Mouse (Mus musculus): ENCODE measurements around the gene Cdc34. TPM values are rescaled to one million over a fixed set of nuclear protein-coding genes. Genes with fewer than 3 reads are reported as not detected.

Cdc34 gene
- polyA plus RNA-seq (2012; rRNA removed) = 96.3 and 111 TPM in 2 replicates

DNA sequence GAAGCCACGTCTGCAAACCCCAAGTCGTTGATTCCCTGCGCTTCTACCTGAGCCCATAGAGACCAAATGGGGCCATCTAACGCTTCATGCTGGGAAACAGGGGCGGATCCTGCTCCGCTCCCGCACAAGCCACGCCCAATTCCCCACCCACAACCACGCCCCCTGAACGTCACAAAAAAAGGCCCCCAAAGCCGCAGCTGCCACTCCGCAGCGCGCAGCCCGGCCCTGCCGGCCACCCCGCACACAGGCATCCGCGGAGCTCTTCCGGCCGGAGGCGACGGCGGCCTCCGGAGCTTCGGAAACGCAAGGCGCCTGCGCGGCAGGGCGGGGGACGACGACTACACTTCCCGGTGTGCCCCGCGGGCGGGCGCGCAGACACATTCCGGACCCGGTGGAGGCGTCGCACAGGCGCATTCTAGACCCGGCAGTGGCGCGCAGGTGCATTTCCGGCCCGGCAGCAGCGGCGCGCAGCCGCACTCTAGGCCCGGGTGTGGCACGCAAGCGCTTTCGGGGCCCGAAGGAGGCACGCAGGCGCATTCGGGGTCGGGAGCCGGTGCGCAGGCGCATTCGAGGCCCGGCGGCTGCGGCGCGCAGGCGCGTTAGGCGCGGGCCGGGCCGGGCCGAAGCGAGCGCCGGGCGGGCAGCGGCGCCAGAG lies at the start of gene Cdc34:
TSS of gene Cdc34 (plus strand) at position 605 of the 655 bp plus-strand sequence.
- peak; percentile 98 to 100 for DNase-seq (ENCODE audit: extremely low spot score in 1 of 2, low spot score in 1 of 2)

GRCm38 (mm10) chr10:79633006-79633777 lies 48.8 kb upstream of the Cdc34 start:
- peak in 1 of 2 experiments; percentile 64 for DNase-seq (ENCODE audit: extremely low spot score in 1 of 2, low spot score in 1 of 2)

DNA sequence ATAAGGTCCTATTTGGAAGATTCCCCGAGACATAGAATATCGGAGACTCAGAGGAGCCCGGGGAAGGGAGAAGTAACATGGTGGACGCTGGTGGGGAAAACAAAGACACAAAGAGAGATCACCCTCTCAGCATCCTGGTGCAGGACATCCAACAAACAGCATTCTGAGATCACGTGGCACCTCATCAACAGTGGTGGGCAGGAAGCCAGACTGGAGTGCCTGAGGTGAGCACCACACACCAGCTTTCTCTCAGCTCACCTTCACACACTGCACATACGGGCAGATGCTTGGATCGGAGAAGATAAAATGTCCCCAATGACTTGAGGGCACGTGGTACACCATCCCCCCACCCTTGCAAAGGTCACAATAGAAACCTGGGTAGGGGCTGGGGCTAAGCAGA lies 45.7 kb upstream of the Cdc34 start:
- DNase-seq (ENCODE audit: extremely low spot score in 1 of 2, low spot score in 1 of 2) = no peak

DNA sequence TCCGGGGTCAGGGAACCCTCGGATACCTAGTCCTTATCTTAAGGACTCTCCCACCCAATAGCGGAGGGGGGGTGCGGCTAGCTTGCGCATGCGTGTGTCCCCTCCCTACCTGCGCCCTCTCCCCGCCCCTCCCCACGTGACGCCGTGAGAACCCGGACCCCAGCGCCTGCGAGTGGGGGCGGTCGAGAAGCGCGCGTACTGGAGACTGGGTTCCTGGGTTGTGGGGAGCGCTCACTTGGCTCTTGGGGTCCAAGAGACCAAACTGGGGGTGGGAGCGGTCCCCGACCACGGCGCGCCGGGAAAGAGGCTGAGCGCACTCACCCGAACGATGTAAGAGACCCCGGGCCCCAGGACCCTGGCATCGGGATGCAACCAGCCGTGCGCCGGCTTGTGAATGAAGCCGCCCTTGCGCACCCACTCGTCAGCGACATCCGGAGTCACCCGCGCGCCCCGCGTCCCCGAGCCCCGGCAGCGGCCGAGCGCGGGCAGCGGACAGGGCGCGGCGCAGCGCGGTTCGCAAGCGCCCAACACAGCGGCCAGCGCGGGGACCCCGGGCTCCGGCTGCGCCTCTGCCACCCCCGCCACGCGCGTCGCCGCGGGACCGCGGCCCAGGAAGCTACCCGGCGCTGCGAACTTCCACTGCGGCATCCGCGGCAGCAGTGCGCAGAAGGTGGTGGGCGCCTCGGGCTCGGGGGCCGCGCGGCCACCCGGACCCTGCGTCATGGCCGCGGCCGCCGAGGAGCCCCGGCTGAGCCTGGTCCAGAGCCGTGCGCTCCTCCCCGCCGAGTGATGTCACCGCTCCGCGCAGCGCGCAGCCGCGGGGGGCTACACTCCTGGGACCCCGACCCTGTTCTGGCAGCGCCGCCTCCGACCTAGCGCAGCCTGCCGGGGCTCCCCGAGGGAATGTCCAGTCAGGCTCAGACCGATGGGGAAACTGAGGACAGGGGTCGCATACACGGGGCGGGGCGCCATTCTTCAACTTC lies 44.6 kb upstream of the Cdc34 start, which contains the start of gene Shc2:
TSS of gene Shc2 (minus strand) at position 791 of the 983 bp plus-strand sequence.
- peak; percentile 62 to 87 for DNase-seq (ENCODE audit: extremely low spot score in 1 of 2, low spot score in 1 of 2)

DNA sequence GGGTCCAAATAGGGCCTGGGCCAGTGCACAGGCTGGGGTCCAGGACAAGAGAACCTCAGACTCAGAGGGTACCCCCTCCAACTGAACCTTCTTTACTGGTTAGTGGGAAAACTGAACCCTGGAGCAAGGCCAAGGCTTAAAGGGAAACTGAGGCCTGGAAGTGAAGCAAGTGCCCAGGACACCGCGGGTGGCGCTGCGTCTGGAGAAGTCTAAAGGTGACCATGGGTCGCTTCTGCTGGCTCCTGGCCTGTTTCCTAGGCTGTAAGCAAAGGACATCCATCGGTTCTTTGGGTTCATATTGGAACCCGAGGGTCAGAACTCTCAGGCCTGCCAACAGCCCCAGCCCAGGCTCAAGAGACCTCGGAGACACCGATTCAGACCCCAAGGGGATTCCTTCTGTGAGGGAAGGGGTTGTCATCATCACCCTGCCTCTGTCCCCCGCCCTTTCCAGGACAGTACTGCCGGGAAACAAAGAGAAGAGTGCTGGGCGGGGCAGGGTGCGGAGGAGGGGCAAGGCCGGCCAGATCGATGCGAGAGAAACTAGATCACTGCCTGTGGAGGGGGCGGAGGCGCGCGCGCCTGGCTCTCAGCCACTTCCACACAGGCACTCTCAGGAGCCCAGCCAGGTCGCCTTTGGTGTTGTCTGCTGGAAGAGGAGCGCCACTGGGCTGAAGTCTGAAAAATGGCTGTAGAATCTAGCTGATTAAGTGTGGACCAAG lies 43.4 kb upstream of the Cdc34 start:
- DNase-seq (ENCODE audit: extremely low spot score in 1 of 2, low spot score in 1 of 2) = peak in 1 of 2 experiments; percentile 68

DNA sequence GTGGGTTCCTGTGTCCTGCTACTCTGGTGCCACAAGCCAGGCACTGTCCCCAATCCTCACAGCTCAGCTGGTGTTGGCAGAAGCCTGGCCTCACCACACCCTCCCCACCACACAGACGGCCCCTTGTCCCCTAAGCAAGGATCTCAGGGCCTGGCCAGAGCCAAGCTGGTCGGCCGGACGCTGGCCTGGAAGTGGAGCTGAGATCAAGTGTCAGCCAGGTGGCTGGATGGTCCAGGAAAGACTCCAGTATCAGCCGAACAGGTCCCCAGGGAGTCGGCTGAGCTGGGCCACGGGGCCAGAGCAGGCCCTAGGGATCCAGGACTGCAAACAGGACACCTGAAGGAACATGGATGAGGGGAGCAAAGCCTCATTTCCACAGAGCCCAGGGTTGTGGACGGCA lies 36.3 kb upstream of the Cdc34 start, which contains the start of gene Odf3l2:
TSS of gene Odf3l2 (minus strand) at position 28 of the 400 bp plus-strand sequence.
- DNase-seq (ENCODE audit: extremely low spot score in 1 of 2, low spot score in 1 of 2) = no peak

DNA sequence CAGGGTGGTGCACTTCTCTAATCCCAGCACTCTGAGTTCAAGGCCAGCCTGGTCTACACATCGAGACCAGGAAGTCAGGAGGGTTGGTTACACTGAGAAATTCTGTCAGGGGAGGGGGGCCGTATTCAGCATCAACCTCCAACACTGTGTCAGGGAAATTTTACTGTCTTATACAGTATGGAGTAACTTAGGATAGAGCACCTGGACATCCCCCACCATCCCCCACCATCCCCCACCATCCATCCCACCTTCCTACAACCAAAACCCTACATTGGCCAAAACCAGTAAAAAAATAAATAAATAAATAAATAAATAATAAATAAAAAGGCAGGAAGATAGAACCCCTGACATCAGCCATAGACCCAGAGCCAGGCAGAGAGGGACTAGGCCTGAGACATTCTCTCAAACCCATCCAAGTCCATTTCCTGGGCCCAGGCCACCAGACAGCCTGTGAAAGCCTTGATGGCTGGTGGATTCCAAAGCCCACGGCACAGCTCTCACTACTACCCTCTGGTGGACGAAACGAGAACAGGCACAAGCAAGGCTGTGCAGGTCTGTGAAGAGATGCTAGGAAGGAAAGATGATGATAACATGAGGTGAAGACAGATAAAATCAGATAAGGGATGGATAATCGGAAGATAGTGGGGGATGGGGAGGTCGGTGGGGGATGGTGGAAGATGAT lies 32.8 kb upstream of the Cdc34 start:
- DNase-seq (ENCODE audit: extremely low spot score in 1 of 2, low spot score in 1 of 2) = peak in 1 of 2 experiments; percentile 91

DNA sequence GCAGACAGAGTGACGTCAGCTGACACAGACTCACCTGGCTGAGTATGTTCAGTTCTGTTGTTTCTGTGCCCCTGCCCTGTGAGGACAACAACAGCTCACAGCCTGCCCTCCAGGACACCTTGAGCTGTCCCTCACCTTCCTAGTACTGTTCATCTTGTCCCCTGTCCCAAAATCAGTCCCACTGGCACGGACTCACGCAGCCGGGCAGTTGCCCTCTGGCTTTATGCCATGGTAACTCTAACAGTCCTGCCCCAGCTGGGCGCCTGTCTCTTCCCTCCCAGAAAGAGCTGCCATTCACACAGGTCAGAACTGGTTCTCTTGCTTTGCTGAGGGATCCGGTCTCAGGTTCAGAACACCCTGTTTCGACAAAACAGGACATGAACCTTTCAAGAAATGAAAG lies 29.2 kb upstream of the Cdc34 start:
- DNase-seq (ENCODE audit: extremely low spot score in 1 of 2, low spot score in 1 of 2) = no peak

- peak in 1 of 2 experiments; percentile 47 for DNase-seq (ENCODE audit: extremely low spot score in 1 of 2, low spot score in 1 of 2)
These were observed 27.0 kb upstream of the Cdc34 start for GRCm38 (mm10) chr10:79654946-79655395.

- DNase-seq (ENCODE audit: extremely low spot score in 1 of 2, low spot score in 1 of 2) = no peak
These were observed 23.2 kb upstream of the Cdc34 start for GRCm38 (mm10) chr10:79658829-79659228.

DNA sequence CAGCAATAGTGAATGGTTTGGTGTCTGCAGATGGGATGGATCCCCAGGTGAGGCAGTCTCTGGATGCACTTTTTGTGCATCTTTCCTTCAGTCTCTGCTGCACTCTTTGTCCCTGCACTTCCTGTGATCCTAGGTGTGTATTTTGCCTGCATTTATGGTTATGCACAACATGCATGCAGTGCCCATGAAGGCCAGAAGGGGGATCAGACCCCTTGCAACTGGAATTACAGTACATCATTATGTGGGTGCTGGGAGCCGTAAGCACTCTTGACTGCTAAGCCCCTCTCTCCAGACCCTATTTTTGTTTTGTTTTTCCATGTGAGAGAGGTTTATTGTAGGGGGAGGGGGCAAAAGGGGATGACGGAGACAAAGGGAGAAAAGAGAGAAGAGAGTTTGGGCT lies 21.7 kb upstream of the Cdc34 start:
- DNase-seq (ENCODE audit: extremely low spot score in 1 of 2, low spot score in 1 of 2) = no peak

DNA sequence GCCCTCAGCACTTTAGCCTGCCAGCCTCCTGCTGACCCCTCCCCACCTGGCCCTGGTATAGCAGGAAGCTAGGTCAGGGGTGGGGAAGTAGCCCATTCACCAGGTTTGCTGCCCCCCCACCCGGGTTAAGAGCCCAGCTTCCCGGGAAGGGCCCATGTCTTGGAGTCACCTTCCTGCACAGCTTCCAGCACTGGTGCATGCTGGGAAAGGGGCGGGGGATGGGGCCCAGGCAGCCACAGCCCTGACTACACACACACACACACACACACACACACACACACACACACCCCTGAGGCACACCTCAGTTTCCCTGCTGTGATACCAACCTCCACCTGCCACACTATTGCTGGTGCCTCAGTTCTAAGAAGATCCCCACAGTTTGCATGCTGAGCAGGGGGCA lies 20.1 kb upstream of the Cdc34 start:
- DNase-seq (ENCODE audit: extremely low spot score in 1 of 2, low spot score in 1 of 2) = no peak

DNA sequence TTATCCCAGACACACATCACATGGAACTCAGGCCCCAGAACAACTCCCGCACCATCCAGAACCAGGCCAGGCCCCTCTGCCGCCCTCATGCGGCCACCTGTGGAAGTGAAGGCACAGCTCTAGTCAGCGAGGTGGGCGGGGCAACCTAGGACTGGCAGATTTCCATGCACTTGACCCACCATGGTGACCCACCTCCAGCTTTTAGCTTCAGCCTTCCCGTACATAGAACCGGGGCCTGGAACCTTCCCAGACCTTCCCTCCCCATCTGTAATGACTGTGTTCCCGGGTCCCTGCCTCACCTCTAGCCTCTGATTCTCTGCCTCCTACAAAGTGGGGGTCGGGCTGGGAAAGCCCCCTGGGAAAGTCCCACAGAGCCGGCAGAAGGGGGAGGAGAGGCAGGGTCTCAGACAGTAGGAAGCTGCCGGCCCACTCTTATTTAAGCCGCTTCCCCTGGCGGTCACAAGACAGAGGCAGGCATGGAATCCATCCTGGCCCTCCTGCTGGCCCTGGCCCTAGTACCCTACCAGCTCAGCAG lies 17.8 kb upstream of the Cdc34 start, which contains the start of gene Madcam1:
TSS of gene Madcam1 (plus strand) at position 429 of the 535 bp plus-strand sequence.
- DNase-seq (ENCODE audit: extremely low spot score in 1 of 2, low spot score in 1 of 2) = peak in 1 of 2 experiments; percentile 79

DNA sequence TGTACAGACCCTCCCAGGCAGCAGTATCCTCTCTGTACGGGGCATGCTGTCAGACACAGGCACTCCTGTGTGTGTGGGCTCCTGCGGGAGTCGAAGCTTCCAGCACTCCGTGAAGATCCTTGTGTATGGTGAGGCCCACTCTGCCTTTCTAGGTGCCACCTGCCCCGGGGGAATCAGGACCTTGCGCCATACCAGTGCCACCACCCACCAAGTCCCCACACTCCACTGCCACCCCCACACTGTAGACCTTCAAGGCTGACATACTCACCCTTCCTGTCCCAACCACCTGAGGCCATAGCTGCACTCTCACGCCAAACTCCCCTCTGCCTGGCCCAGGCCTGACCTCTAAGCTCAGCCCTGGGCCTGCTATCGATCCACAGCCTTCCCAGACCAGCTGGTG lies 16.9 kb upstream of the Cdc34 start:
- no peak for DNase-seq (ENCODE audit: extremely low spot score in 1 of 2, low spot score in 1 of 2)

- no peak for DNase-seq (ENCODE audit: extremely low spot score in 1 of 2, low spot score in 1 of 2)
These were observed 15.5 kb upstream of the Cdc34 start for GRCm38 (mm10) chr10:79666493-79666892.

- no peak for DNase-seq (ENCODE audit: extremely low spot score in 1 of 2, low spot score in 1 of 2)
These were observed 13.9 kb upstream of the Cdc34 start for GRCm38 (mm10) chr10:79668076-79668475.

- DNase-seq (ENCODE audit: extremely low spot score in 1 of 2, low spot score in 1 of 2) = peak; percentile 89 to 97
These were observed 13.0 kb upstream of the Cdc34 start, which contains the start of gene Tpgs1 for GRCm38 (mm10) chr10:79668771-79669575. Tpgs1 (plus strand) TSS chr10:79669369.

- DNase-seq (ENCODE audit: extremely low spot score in 1 of 2, low spot score in 1 of 2) = peak in 1 of 2 experiments; percentile 84
These were observed 12.4 kb upstream of the Cdc34 start for GRCm38 (mm10) chr10:79669576-79670057.
